Mouse (Mus musculus): ENCODE results near the gene Gimap7. TPM values are rescaled to one million over a fixed set of nuclear protein-coding genes. Genes with fewer than 3 reads are reported as not detected.

Gene Gimap7
- total RNA-seq, 2 experiments from 2014 or later = not detected

DNA sequence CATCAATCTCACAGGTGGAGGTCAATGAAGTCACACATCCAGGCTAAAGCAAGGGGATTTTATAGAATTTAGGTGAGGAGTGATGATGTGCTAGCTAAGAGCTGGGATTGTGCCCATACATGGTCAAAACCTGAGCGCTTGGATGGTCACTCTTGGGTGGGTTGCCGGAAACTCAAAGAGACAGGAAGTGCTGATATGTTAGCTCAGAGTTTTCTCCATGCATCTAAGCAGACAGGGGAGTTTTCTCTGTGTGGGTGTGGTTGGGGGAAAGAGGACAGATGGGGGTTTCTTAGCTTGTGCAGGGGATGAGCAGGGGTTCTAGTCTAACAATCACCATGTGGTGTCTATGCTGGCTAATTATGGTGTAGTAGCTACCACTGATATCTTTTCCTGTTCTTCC is 29.1 kb upstream of the Gimap7 start:
- no peak for DNase-seq (ENCODE audit: low spot score in 2 of 2)

DNA sequence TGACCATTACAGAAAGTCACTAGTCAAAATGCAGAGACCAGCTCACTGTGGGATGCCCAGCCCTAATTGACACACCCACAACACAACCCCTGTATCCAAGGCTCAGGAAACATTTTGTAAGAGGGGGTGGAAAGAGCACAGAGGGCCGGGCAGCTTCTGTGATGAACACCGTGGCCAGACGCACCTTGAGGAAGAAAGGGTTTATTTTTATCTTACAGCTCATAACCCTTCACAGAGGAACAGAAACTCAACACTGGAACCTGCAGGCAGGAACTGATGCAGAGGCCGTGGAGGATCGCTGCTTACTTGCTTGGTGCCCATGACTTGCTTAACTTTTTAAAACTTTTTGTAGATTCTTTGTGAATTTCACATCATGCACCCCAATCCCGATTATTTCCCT is 25.5 kb upstream of the Gimap7 start:
- DNase-seq (ENCODE audit: low spot score in 2 of 2) = no peak

DNA sequence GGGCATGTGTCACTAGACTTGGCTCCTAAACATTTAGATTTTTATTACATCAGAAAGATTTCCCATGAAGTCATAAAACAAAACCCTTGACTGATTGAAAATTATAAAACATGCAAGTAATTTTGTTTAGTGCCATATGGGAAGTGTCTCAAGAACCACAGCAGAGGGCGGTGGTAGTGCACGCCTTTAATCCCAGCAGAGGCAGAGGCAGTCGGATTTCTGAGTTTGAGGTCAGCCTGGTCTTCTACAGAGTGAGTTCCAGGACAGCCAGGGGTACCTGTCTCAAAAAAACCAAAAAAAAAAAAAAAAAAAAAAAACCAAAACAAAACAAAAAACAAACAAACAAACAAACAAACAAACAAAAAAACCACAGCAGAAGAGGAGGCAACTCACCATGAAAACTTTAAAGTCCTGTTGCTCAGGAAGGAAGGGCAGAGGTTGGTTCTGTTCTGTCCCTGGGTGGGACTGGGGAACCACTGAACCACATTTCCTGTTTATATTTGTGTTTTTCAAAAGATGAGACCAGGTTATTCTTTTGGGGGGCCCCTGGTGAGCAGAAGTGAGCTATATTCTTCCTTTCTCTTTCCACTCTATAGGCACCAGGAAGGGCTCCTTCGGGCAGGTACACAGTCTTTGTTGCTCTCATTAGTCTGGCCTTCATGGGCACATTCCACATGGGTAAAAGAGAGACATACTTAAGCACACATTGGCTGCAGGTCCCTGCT is 21.4 kb upstream of the Gimap7 start:
- no peak for DNase-seq (ENCODE audit: low spot score in 2 of 2)

DNA sequence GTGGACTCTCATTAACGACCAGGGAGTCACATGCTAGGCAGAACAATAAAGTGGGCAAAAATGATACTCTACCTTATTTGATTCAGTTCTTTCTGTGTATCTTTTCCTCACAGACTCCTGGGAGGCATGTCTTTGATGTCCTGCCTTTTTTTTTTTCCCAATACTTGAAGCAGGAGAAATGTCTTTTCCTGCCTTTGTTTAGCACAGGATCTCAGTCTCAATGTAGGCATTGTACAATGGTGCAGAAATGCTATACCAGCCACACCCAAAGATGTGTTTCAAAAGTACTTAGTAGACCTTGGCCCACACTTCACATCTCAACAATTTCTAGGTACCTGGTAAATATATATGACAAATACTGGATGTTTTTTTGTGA is 20.9 kb upstream of the Gimap7 start:
- DNase-seq (ENCODE audit: low spot score in 2 of 2) = no peak

DNA sequence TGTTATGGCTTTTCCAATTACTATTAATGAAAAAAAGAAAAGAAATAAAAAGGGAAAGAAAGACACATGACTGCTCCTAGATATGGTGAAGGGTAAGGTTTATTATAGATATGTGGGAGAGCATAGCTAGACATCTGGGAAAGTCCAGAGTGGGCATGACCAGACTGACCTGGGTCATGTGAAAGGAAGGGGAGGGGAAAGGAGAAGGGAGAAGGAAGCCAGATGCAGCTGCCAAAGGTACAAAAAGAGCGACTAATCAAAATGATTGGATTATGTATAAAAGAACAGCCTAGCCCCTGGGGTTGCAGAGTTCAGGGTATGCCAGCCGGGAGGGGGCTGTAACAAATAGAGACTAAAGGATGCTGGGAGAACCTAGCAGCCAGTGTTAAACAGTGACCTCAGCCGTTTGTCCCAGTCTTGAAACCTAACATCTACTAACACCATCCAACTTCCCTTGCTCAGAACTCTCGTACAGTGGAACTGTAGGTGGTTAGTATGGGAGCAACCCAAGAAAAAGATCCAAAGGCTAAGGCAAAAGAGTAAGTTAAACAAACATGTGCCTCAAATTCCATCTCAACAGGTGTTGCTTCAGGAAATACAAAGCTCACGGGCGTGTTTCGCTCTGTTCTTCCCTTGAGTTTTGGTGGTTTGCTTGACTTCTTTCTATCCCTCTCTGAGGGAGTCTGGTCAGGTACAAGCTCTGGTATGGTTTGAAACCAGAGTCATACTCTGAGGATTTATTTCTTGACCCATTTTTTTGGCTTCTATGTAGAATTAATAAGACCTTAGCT is 20.2 kb upstream of the Gimap7 start:
- no peak for DNase-seq (ENCODE audit: low spot score in 2 of 2)

DNA sequence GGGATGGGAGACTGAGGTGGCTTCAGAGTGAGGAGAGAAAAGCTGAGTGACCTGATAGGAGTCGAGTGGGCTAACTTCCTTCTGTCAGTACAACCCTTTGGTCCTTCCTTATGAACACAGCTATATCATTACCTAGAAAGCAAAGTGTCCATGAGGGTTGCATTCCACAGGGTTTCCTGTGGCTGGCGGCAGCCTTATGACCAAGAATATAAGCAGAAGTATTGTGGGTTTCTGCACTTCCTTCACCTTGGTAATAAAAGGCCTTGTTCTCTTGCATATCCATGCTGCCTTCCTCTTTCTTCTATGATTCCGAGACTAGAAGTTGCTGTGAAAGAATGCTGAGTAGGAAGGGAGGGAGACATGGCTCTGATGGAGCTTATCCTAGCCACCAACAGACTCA is 19.5 kb upstream of the Gimap7 start:
- DNase-seq (ENCODE audit: low spot score in 2 of 2) = no peak

DNA sequence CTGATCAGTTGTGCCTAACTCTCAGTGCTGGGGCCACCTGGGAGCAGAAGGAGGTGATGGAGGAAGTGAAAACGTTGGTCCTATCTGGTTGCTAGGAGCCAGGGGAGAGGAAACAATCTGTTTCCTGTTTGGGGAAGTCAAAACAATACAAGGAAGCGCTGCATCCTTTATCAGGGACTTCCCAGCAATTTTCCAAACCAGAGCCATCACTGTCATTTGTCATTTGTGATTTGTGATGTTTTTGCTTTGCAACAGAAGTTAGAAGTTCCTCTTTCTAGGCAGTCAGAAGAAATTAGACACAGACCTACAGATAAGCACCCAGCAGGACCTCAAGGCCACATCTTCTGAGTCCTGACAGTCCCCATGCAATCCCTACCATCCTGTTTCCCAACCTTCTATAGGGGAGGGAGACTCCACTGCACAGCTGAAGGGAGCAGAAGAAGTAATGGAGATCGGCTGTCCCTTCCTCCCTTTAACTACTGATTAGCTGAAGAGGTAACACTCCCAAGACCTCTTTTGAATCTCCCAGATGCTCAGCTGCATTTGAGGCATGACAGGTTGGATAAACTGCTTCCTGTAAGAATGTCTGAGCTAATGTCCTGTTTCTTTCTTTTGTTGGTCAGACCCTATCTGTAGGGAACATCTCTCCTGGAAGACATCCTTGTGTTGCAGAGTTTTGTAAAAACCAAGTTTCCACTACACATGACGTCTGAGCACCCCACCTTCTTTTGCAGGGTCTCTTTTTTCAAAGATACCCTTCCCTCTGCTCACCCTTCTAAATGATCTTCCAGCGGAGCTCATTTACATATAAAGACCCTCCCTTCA is 18.0 kb upstream of the Gimap7 start:
- no peak for DNase-seq (ENCODE audit: low spot score in 2 of 2)

DNA sequence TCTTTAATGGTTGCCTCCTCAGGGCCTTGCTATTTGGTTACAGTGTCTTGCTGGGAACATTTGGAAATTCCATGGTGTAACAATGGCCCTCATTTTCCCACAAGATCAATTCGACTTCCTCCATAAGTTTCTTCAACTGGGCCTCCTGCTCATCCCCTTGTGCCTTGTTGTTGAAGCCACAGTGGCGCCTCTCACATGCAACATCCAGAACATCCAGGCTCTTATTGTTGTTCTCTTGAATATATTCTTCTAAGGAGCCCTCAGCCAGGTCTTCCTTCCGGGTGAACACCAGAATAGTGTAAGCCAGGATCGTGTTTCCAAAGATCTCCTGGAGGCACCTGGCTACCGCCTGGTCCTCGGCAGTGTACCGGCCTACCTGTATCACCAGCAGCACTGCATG is 16.3 kb upstream of the Gimap7 start:
- no peak for DNase-seq (ENCODE audit: low spot score in 2 of 2)

DNA sequence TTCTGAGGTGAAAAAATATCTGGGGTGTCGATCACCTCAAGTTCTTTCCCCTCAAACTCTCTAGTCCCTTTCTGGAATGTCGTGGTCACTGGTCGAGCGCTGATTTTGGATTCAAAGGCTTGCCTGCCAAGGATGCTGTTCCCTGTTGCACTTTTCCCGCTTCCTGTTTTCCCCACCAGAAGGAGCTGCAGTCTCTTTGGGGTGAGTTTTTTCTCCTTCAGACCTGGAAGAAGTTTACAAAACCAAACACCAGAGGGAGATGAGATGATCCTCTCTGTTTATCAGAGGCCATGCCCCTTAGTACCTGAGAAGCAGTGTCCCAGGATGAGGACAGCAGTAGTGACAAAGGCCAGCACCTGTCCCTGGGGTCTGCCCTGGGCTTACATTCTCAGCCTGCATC is 15.8 kb upstream of the Gimap7 start:
- DNase-seq (ENCODE audit: low spot score in 2 of 2) = no peak

DNA sequence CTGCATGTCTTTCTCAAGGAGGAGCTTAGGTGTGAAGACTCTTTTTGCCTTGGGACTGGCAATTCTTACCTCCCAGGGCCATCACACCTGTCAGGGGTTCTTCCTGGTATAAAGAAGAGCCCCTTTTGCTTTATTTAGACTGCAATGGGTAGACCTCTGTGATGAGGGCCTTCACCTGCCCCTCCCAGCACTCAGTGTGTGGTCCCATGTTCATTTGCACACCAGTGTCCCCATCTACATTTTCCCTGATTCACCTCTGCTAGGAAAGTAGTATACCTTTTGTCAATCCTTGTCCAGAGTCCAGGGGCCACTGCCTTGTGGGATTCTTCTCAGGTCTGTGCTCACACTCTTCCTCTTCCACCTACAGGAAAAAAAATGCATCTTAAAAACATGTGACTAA is 14.3 kb upstream of the Gimap7 start:
- DNase-seq (ENCODE audit: low spot score in 2 of 2) = no peak

DNA sequence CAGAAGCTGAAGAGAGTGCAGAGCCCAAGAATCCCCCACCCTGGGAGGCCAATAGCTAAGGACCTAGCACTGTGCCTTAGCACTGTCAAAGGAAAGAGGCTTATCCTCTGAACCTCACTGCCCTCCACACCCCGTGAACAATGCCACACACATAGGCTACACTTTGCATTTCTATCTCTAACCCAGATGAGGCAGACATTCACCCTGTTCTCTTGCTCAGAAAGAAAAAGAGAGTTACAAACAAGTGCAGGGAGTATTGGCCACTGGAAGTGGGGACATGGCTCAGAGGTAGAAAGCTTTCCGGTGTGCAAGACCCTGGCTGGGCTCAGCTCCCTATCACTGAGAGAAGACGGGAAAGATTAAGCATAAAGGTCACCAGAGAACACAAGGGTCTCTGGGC is 12.3 kb upstream of the Gimap7 start:
- DNase-seq (ENCODE audit: low spot score in 2 of 2) = no peak

DNA sequence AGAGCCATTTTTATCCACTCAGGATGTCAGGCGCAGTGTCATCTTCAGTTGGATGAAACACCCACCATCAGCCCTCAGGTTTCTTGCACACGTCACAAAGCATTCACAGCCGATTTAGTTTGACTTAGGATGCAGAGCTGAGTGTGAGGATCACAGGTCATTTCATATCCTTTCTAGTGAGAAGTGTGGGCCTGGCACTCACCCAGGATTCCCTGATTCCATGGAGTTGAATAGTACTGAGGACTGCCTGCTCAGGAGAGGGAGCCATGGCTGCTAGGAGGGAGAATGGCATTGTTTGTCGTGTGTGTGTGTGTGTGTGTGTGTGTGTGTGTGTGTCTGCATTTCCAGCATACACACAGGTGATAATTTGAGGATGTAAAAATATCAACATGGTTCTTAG is 1.9 kb downstream of the Gimap7 start:
- no peak for DNase-seq (ENCODE audit: low spot score in 2 of 2)

DNA sequence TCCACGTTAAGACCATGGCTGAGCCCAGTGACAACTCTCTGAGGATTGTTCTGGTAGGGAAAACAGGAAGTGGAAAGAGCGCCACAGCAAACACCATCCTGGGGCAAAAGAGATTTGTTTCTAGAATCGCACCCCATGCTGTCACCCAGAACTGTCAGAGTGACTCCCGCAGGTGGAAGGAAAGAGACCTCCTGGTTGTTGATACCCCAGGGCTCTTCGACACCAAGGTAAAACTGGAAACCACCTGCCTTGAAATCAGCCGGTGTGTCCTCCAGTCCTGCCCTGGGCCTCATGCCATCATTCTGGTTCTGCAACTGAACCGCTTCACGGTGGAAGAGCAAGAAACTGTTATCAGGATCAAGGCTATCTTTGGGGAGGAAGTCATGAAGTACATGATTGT is 5.0 kb downstream of the Gimap7 start:
- DNase-seq (ENCODE audit: low spot score in 2 of 2) = no peak

DNA sequence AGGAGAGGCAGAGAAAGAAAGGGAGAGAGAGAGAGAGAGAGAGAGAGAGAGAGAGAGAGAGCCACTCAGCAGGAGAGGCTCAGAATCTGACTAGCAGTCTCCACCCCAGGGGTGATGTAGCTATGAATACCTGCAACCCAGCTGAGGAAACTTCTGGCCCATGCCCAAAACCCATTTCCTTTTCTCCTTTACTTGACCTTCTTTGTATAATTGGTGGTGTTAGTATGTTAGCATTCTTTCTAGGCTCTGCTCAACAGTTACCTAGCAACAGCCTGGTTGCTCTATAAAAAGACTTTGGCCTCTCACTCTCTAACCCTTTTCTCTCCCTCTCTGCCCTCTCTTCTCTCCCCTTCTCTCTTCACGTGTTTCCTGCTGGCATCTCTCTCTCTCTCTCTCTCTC is 7.1 kb downstream of the Gimap7 start:
- no peak for DNase-seq (ENCODE audit: low spot score in 2 of 2)

DNA sequence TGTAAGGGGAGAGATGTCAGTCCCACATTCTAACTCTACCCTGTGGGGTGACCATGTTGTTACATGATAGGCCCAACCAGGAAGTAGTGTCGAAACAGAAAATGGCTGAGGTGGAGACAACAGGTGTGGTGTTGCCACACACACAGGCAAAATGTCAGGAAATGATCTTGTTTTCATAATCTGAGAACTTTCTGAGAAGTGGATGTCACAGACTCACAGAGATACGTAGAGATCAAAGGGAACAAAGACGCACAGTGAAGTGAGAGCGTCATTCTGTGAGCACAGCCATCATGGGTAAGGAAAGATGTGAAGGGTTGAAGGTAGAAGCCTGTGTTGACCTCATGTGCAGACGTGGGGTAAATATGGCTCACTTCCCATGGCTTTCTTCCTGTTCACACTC is 9.3 kb downstream of the Gimap7 start:
- DNase-seq (ENCODE audit: low spot score in 2 of 2) = no peak

DNA sequence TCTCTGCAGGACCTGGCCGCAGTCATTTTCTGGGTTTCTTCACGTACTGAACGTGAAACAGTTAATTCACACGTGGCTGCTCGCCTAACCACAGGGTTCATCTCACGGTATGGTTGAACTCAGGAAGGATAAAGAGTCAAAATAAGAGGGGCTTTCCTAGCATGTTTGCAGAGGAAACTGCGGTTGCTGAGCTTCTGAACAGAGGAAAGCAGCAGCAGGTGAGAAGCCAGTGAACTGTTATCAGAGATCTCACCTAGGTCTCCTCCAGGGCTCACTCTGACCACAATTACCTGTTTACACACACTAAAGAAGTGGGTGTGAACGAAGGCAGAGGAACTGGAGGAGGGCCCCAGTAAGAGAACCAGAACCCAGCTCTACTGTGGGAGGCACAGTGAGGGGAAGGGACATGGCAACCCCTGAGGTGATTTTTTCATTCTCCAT is 14.5 kb downstream of the Gimap7 start:
- no peak for DNase-seq (ENCODE audit: low spot score in 2 of 2)

DNA sequence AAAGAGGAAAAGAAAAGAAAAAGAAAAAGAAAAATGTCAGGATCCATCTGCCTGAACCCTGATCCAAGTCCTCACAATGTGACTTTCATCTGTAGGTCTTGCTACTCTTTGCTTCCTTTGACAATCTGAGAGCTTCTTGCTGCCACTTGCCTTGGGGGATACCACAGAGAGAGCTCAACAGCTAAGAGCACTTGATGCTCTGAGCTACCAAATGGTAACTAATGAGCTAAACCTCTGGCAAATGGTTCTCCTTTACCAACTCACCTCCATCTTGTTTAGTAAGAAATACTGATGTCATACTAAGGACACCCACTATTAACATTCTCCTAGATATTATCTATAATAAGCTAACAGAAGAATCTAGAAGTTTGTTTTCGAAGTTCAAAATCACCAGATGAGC is 15.2 kb downstream of the Gimap7 start:
- DNase-seq (ENCODE audit: low spot score in 2 of 2) = no peak

DNA sequence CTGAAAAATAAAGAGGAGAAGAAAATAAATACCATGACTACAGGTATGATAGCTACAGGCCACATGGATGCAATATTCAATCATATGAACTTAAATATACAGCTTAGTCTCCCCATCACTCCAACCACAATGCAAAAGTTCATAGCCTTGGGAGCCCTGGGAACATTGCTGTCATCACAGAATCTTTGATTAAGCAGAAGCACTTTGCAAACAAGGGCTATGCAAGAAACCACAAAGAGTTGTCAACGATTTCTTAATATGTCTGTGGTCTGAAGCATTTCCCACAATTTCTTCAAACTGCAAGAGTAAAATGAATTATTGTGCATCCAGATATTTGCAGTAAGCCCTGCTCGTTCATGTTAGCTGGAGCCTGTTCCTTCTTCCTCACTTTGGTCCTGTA is 18.6 kb downstream of the Gimap7 start:
- no peak for DNase-seq (ENCODE audit: low spot score in 2 of 2)

DNA sequence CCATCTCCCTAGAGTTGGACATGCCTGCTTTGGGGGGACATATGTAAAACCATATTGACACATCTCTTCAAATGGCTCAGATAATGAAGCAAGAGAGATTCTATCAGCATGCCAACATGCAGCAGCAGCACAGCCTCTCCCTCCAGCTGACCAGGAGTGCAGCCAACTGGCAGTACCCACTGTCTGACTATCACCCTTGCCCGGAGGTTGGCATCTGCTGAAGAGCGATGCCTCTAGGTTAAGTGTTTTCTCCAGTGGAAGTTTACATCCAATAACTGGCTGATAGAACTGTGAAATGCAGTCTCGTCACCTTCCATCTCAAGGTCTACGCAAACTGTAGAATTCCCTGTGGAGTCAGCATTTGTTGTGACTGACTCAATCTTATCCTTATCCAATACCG is 19.3 kb downstream of the Gimap7 start:
- no peak for DNase-seq (ENCODE audit: low spot score in 2 of 2)

DNA sequence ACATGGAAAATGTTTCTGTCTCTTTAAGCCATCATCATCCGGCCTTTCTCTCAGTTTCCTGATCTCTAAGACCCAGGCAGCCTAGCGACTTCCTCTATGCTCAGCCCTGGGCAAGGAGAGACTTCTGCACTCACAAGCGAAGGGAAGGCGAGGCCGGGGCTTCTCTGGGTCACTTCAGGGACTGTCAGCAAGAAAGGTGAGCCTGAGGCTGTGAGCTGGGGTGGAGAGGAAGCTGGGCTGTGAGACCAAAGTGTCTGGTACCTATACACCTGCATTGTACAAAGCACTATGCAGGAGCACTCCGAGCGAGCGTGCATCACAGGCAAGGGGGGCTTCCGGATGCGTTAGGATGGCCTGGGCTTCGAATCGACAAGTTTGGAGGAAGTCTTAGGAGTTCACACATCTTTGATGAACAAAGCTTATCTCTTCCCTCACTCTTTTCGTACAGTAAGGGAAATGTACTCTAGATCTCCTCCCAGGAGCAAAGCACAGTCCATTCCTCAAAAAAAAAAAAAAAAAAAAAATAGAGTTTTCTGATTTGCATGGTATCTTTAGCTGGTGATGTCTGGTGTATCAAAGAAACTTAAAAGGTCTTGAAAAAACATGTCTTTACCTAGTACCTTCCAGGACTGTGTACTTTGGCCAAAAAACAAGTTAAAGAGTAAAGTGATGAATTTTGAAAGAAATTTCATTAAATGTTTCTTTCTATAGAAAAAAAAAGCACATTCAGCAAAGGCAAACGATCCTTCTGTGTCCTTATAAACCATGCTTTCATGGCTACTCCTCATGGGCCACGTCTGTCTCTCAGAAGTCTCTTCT is 20.7 kb downstream of the Gimap7 start, which contains the start of gene Gimap1:
Gimap1 (plus strand) TSS at position 94 of the 819 bp plus-strand sequence.
- DNase-seq (ENCODE audit: low spot score in 2 of 2) = no peak

DNA sequence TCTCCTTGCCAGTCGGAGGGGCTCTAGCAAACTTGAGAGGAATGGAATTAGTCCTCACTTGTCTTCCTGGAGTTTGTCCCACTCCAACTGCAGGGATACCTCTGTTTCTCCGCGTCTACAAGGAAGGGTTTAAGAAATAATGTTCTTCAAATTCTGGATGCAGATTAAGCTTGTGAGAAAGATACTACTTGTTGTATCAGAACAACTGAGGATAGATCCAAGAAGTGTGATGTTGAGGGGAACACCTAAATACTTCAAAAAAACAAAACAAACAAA is 21.3 kb downstream of the Gimap7 start:
- DNase-seq (ENCODE audit: low spot score in 2 of 2) = no peak

Measured in layer of hippocampus, postnatal 14 days (tissue).